Mouse (Mus musculus): ENCODE results near the gene Igsf21. TPM values are rescaled to one million over a fixed set of nuclear protein-coding genes. Genes with fewer than 3 reads are reported as not detected.

The Igsf21 gene
- polyA plus RNA-seq, 1 experiment from 2014 or later, result 16.5 TPM

GRCm38 (mm10) chr4:140043953-140044352 lies 202.6 kb downstream of the Igsf21 start:
- H3K4me3 ChIP-seq (ENCODE audit: low read depth, low read length), result no peak overlapping the region
- H3K9me3 ChIP-seq (ENCODE audit: control insufficient read depth, low read length), result no peaks in the 10 kb centered on the region; the same call in 1 of the 2 replicates
- peaks cover 8% of the 10 kb centered on the region for H3K27me3 ChIP-seq (ENCODE audit: control insufficient read depth, insufficient read depth, low read length)
- no peak for DNase-seq (ENCODE audit: low spot score, missing footprints)
- no peak overlapping the region for H3K4me2 ChIP-seq
- no peak overlapping the region for H3K27ac ChIP-seq (ENCODE audit: low read depth, low read length)
- no peak for ATAC-seq (ENCODE audit: low FRiP score)
- peaks cover 3% of the 10 kb centered on the region; the same call in 1 of the 2 replicates for H3K4me1 ChIP-seq (ENCODE audit: control insufficient read depth, insufficient read depth, low read length)
- no peak overlapping the region for H3K9ac ChIP-seq (ENCODE audit: low read length)
- 52% methylated on average over 12 of the region's 12 CpGs for WGBS
- no peaks in the 10 kb centered on the region for H3K36me3 ChIP-seq (ENCODE audit: control insufficient read depth, insufficient read depth, low read length)

- WGBS, result 4% methylated on average over 26 of the region's 26 CpGs
- ATAC-seq (ENCODE audit: low FRiP score) (peak; percentile 34; the same call in 1 of the 2 replicates), DNase-seq (ENCODE audit: low spot score, missing footprints) (peak; percentile 93)
- Histone ChIP-seq H3K9me3 (ENCODE audit: control insufficient read depth, low read length) (no peaks in the 10 kb centered on the region; the same call in 1 of the 2 replicates), H3K36me3 (ENCODE audit: control insufficient read depth, insufficient read depth, low read length) (no peaks in the 10 kb centered on the region), H3K4me2 (no peak overlapping the region; the same call in 1 of the 2 replicates), H3K4me1 (ENCODE audit: control insufficient read depth, insufficient read depth, low read length) (peaks cover 20% of the 10 kb centered on the region), H3K27ac (ENCODE audit: low read depth, low read length) (no peak overlapping the region), H3K9ac (ENCODE audit: low read length) (no peak overlapping the region), H3K27me3 (ENCODE audit: control insufficient read depth, insufficient read depth, low read length) (peaks cover 9% of the 10 kb centered on the region), H3K4me3 (ENCODE audit: low read depth, low read length) (no peak overlapping the region)
These were observed 207.8 kb downstream of the Igsf21 start for GRCm38 (mm10) chr4:140038586-140039411.

- Histone ChIP-seq H3K9me3 (ENCODE audit: control insufficient read depth, low read length) (no peaks in the 10 kb centered on the region; the same call in 1 of the 2 replicates), H3K4me2 (peak overlapping the region; percentile 19; the same call in 1 of the 2 replicates), H3K9ac (ENCODE audit: low read length) (0 out of 2 replicates have a peak overlapping the region, but pooled peaks have one; percentile 1), H3K4me1 (ENCODE audit: control insufficient read depth, insufficient read depth, low read length) (peaks cover 20% of the 10 kb centered on the region), H3K4me3 (ENCODE audit: low read depth, low read length) (no peak overlapping the region), H3K36me3 (ENCODE audit: control insufficient read depth, insufficient read depth, low read length) (no peaks in the 10 kb centered on the region), H3K27ac (ENCODE audit: low read depth, low read length) (no peak overlapping the region), H3K27me3 (ENCODE audit: control insufficient read depth, insufficient read depth, low read length) (peaks cover 9% of the 10 kb centered on the region)
- DNase-seq (ENCODE audit: low spot score, missing footprints), result no peak
- WGBS, result 1% methylated on average over 12 of the region's 13 CpGs
- peak; percentile 70 for ATAC-seq (ENCODE audit: low FRiP score)
These were observed 208.7 kb downstream of the Igsf21 start for GRCm38 (mm10) chr4:140037784-140038387.

- Histone ChIP-seq H3K4me1 (ENCODE audit: control insufficient read depth, insufficient read depth, low read length) (peaks cover 24% of the 10 kb centered on the region), H3K4me2 (no peak overlapping the region), H3K9ac (ENCODE audit: low read length) (no peak overlapping the region), H3K9me3 (ENCODE audit: control insufficient read depth, low read length) (no peaks in the 10 kb centered on the region; the same call in 1 of the 2 replicates), H3K36me3 (ENCODE audit: control insufficient read depth, insufficient read depth, low read length) (no peaks in the 10 kb centered on the region), H3K27me3 (ENCODE audit: control insufficient read depth, insufficient read depth, low read length) (peaks cover 9% of the 10 kb centered on the region), H3K4me3 (ENCODE audit: low read depth, low read length) (no peak overlapping the region), H3K27ac (ENCODE audit: low read depth, low read length) (no peak overlapping the region)
- ATAC-seq (ENCODE audit: low FRiP score), result no peak
- no peak for DNase-seq (ENCODE audit: low spot score, missing footprints)
- WGBS, result 76% methylated on average over 15 of the region's 15 CpGs
These were observed 211.4 kb downstream of the Igsf21 start for GRCm38 (mm10) chr4:140035232-140035631.

- peak; percentile 96 for DNase-seq (ENCODE audit: low spot score, missing footprints)
- Histone ChIP-seq H3K27ac (ENCODE audit: low read depth, low read length) (no peak overlapping the region), H3K4me1 (ENCODE audit: control insufficient read depth, insufficient read depth, low read length) (peaks cover 20% of the 10 kb centered on the region)
These were observed 213.2 kb downstream of the Igsf21 start for GRCm38 (mm10) chr4:140033394-140033793.

GRCm38 (mm10) chr4:140030415-140030814 lies 216.2 kb downstream of the Igsf21 start:
- peak; percentile 96 for DNase-seq (ENCODE audit: low spot score, missing footprints)
- Histone ChIP-seq H3K4me3 (ENCODE audit: low read depth, low read length) (no peak overlapping the region), H3K27me3 (ENCODE audit: control insufficient read depth, insufficient read depth, low read length) (no peaks in the 10 kb centered on the region), H3K27ac (ENCODE audit: low read depth, low read length) (peak overlapping the region; percentile 63), H3K36me3 (ENCODE audit: control insufficient read depth, insufficient read depth, low read length) (no peaks in the 10 kb centered on the region), H3K4me1 (ENCODE audit: control insufficient read depth, insufficient read depth, low read length) (peaks cover 8% of the 10 kb centered on the region), H3K9ac (ENCODE audit: low read length) (no peak overlapping the region), H3K4me2 (no peak overlapping the region), H3K9me3 (ENCODE audit: control insufficient read depth, low read length) (no peaks in the 10 kb centered on the region)
- ATAC-seq (ENCODE audit: low FRiP score), result peak; percentile 43; the same call in 1 of the 2 replicates
- WGBS, result 27% methylated on average over 6 of the region's 6 CpGs

More at GRCm38 (mm10) chr4:140033394-140033793, 213.2 kb downstream of the Igsf21 start:
- WGBS, result 40% methylated on average over 7 of the region's 7 CpGs
- H3K9ac ChIP-seq (ENCODE audit: low read length), result no peak overlapping the region
- H3K36me3 ChIP-seq (ENCODE audit: control insufficient read depth, insufficient read depth, low read length), result no peaks in the 10 kb centered on the region
- H3K4me2 ChIP-seq, result no peak overlapping the region
- H3K4me3 ChIP-seq (ENCODE audit: low read depth, low read length), result no peak overlapping the region
- no peaks in the 10 kb centered on the region for H3K9me3 ChIP-seq (ENCODE audit: control insufficient read depth, low read length)
- no peaks in the 10 kb centered on the region; the same call in 1 of the 2 replicates for H3K27me3 ChIP-seq (ENCODE audit: control insufficient read depth, insufficient read depth, low read length)
- ATAC-seq (ENCODE audit: low FRiP score), result no peak

- Histone ChIP-seq H3K27ac (ENCODE audit: low read depth, low read length) (peak overlapping the region; percentile 63), H3K4me2 (no peak overlapping the region), H3K9me3 (ENCODE audit: control insufficient read depth, low read length) (no peaks in the 10 kb centered on the region), H3K9ac (ENCODE audit: low read length) (peak overlapping the region; percentile 25; the same call in 1 of the 2 replicates), H3K4me3 (ENCODE audit: low read depth, low read length) (no peak overlapping the region), H3K4me1 (ENCODE audit: control insufficient read depth, insufficient read depth, low read length) (peaks cover 8% of the 10 kb centered on the region), H3K36me3 (ENCODE audit: control insufficient read depth, insufficient read depth, low read length) (no peaks in the 10 kb centered on the region), H3K27me3 (ENCODE audit: control insufficient read depth, insufficient read depth, low read length) (no peaks in the 10 kb centered on the region)
- DNase-seq (ENCODE audit: low spot score, missing footprints), result peak; percentile 89
- WGBS, result 50% methylated on average over 5 of the region's 5 CpGs
- peak; percentile 50 for ATAC-seq (ENCODE audit: low FRiP score)
These were observed 216.6 kb downstream of the Igsf21 start for GRCm38 (mm10) chr4:140030040-140030386.

GRCm38 (mm10) chr4:140029324-140030039 lies 217.1 kb downstream of the Igsf21 start:
- Histone ChIP-seq H3K9ac (ENCODE audit: low read length) (no peak overlapping the region; the same call in 1 of the 2 replicates), H3K4me2 (no peak overlapping the region), H3K4me3 (ENCODE audit: low read depth, low read length) (no peak overlapping the region), H3K36me3 (ENCODE audit: control insufficient read depth, insufficient read depth, low read length) (no peaks in the 10 kb centered on the region), H3K27me3 (ENCODE audit: control insufficient read depth, insufficient read depth, low read length) (no peaks in the 10 kb centered on the region), H3K27ac (ENCODE audit: low read depth, low read length) (peak overlapping the region; percentile 63), H3K4me1 (ENCODE audit: control insufficient read depth, insufficient read depth, low read length) (peaks cover 8% of the 10 kb centered on the region), H3K9me3 (ENCODE audit: control insufficient read depth, low read length) (no peaks in the 10 kb centered on the region)
- no peak for DNase-seq (ENCODE audit: low spot score, missing footprints)
- ATAC-seq (ENCODE audit: low FRiP score), result peak; percentile 31
- WGBS, result 54% methylated on average over 9 of the region's 9 CpGs

Data from midbrain, embryonic 11.5 days (tissue).